Mouse (Mus musculus): ENCODE data around the gene Rbm12. TPM values are rescaled to one million over a fixed set of nuclear protein-coding genes. Genes with fewer than 3 reads are reported as not detected.
A peak's percentile ranks its signal among the peaks of the same experiment; 100 is the strongest.

The Rbm12 gene
- total and polyA plus RNA-seq, 2 experiments from 2014 or later = 19.8 to 29.2 TPM

- Histone ChIP-seq H3K9me3 (ENCODE audit: low read length) (no peaks in the 10 kb centered on the region), H3K4me2 (ENCODE audit: low read depth, low read length, poor library complexity, severe bottlenecking) (no peak overlapping the region), H3K9ac (replicated peaks; ENCODE audit: low read length, poor library complexity, severe bottlenecking) (no peak overlapping the region), H3K27ac (ENCODE audit: low read depth, low read length) (no peak overlapping the region), H3K27me3 (ENCODE audit: insufficient read depth, low read length) (no peaks in the 10 kb centered on the region), H3K36me3 (ENCODE audit: insufficient read depth, low read length) (peaks cover 60% of the 10 kb centered on the region), H3K4me3 (ENCODE audit: low read depth, low read length) (no peak overlapping the region), H3K4me1 (ENCODE audit: insufficient read depth, low read length) (no peaks in the 10 kb centered on the region)
- ATAC-seq (ENCODE audit: low FRiP score) = no peak
- no peak for TF ChIP-seq CTCF (IDR thresholded peaks at IDR 0.05)
- no peak for DNase-seq (ENCODE audit: low spot score)
- WGBS = 88% methylated on average over 7 of the region's 7 CpGs
Measured at GRCm38 (mm10) chr2:156077461-156077860, 34.3 kb downstream of the Rbm12 start.

- no peaks in the 10 kb centered on the region for H3K27me3 ChIP-seq (ENCODE audit: insufficient read depth, low read length)
- H3K9me3 ChIP-seq (ENCODE audit: low read length) = no peaks in the 10 kb centered on the region
- DNase-seq (ENCODE audit: low spot score) = no peak
- no peak overlapping the region for H3K9ac ChIP-seq (replicated peaks; ENCODE audit: low read length, poor library complexity, severe bottlenecking)
- H3K4me1 ChIP-seq (ENCODE audit: insufficient read depth, low read length) = no peaks in the 10 kb centered on the region
- no peak overlapping the region for H3K4me2 ChIP-seq (ENCODE audit: low read depth, low read length, poor library complexity, severe bottlenecking)
- H3K36me3 ChIP-seq (ENCODE audit: insufficient read depth, low read length) = peaks cover 75% of the 10 kb centered on the region
- H3K4me3 ChIP-seq (ENCODE audit: low read depth, low read length) = no peak overlapping the region
- 97% methylated on average over 15 of the region's 15 CpGs for whole genome bisulfite sequencing
- no peak overlapping the region for H3K27ac ChIP-seq (ENCODE audit: low read depth, low read length)
- ATAC-seq (ENCODE audit: low FRiP score) = no peak
- TF ChIP-seq CTCF (IDR thresholded peaks at IDR 0.05) = no peak
Measured at GRCm38 (mm10) chr2:156073725-156074124, 38.1 kb downstream of the Rbm12 start.

- Histone ChIP-seq H3K36me3 (ENCODE audit: insufficient read depth, low read length) (peaks cover 59% of the 10 kb centered on the region), H3K4me1 (ENCODE audit: insufficient read depth, low read length) (no peaks in the 10 kb centered on the region), H3K4me3 (ENCODE audit: low read depth, low read length) (no peak overlapping the region), H3K9me3 (ENCODE audit: low read length) (no peaks in the 10 kb centered on the region), H3K27me3 (ENCODE audit: insufficient read depth, low read length) (no peaks in the 10 kb centered on the region), H3K27ac (ENCODE audit: low read depth, low read length) (no peak overlapping the region), H3K4me2 (ENCODE audit: low read depth, low read length, poor library complexity, severe bottlenecking) (no peak overlapping the region), H3K9ac (replicated peaks; ENCODE audit: low read length, poor library complexity, severe bottlenecking) (no peak overlapping the region)
- 95% methylated on average over 10 of the region's 10 CpGs for WGBS
- DNase-seq (ENCODE audit: low spot score) (no peak), ATAC-seq (ENCODE audit: low FRiP score) (no peak)
- no peak for TF ChIP-seq CTCF (IDR thresholded peaks at IDR 0.05)
Measured at GRCm38 (mm10) chr2:156071236-156071635, 40.5 kb downstream of the Rbm12 start.

GRCm38 (mm10) chr2:156067916-156068315 is 43.9 kb downstream of the Rbm12 start:
- H3K36me3 ChIP-seq (ENCODE audit: insufficient read depth, low read length) = peaks cover 31% of the 10 kb centered on the region
- no peaks in the 10 kb centered on the region for H3K27me3 ChIP-seq (ENCODE audit: insufficient read depth, low read length)
- H3K9me3 ChIP-seq (ENCODE audit: low read length) = no peaks in the 10 kb centered on the region
- H3K9ac ChIP-seq (replicated peaks; ENCODE audit: low read length, poor library complexity, severe bottlenecking) = no peak overlapping the region
- 91% methylated on average over 10 of the region's 10 CpGs for WGBS
- no peak overlapping the region for H3K27ac ChIP-seq (ENCODE audit: low read depth, low read length)
- H3K4me3 ChIP-seq (ENCODE audit: low read depth, low read length) = no peak overlapping the region
- DNase-seq (ENCODE audit: low spot score) (peak; percentile 14), ATAC-seq (ENCODE audit: low FRiP score) (no peak)
- H3K4me1 ChIP-seq (ENCODE audit: insufficient read depth, low read length) = no peaks in the 10 kb centered on the region
- no peak overlapping the region for H3K4me2 ChIP-seq (ENCODE audit: low read depth, low read length, poor library complexity, severe bottlenecking)
- TF ChIP-seq CTCF (IDR thresholded peaks at IDR 0.05) = no peak

- Histone ChIP-seq H3K9ac (replicated peaks; ENCODE audit: low read length, poor library complexity, severe bottlenecking) (peak overlapping the region; percentile 77), H3K4me2 (ENCODE audit: low read depth, low read length, poor library complexity, severe bottlenecking) (peak overlapping the region; percentile 85), H3K9me3 (ENCODE audit: low read length) (no peaks in the 10 kb centered on the region), H3K36me3 (ENCODE audit: insufficient read depth, low read length) (peaks cover 22% of the 10 kb centered on the region), H3K27me3 (ENCODE audit: insufficient read depth, low read length) (no peaks in the 10 kb centered on the region), H3K4me3 (ENCODE audit: low read depth, low read length) (peak overlapping the region; percentile 77), H3K27ac (ENCODE audit: low read depth, low read length) (peak overlapping the region; percentile 75; the same call in 1 of the 2 replicates), H3K4me1 (ENCODE audit: insufficient read depth, low read length) (no peaks in the 10 kb centered on the region)
- ATAC-seq (ENCODE audit: low FRiP score) = no peak
- DNase-seq (ENCODE audit: low spot score) = no peak
- WGBS = 37% methylated on average over 10 of the region's 10 CpGs
- no peak for TF ChIP-seq CTCF (IDR thresholded peaks at IDR 0.05)
Measured at GRCm38 (mm10) chr2:156066126-156066525, 45.7 kb downstream of the Rbm12 start.

- Histone ChIP-seq H3K36me3 (ENCODE audit: insufficient read depth, low read length) (peaks cover 20% of the 10 kb centered on the region), H3K4me3 (ENCODE audit: low read depth, low read length) (peak within 1 kb of the TSS; percentile 77), H3K27me3 (ENCODE audit: insufficient read depth, low read length) (no peaks in the 10 kb centered on the region), H3K9ac (replicated peaks; ENCODE audit: low read length, poor library complexity, severe bottlenecking) (peak within 1 kb of the TSS; percentile 77), H3K4me1 (ENCODE audit: insufficient read depth, low read length) (no peaks in the 10 kb centered on the region), H3K4me2 (ENCODE audit: low read depth, low read length, poor library complexity, severe bottlenecking) (peak within 1 kb of the TSS; percentile 85), H3K27ac (ENCODE audit: low read depth, low read length) (peak within 1 kb of the TSS; percentile 75), H3K9me3 (ENCODE audit: low read length) (no peaks in the 10 kb centered on the region)
- WGBS = under 1% methylated on average over 61 of the region's 81 CpGs
- ATAC-seq (ENCODE audit: low FRiP score) = peak; percentile 85
- peak; percentile 74 for DNase-seq (ENCODE audit: low spot score)
- no peak for TF ChIP-seq CTCF (IDR thresholded peaks at IDR 0.05)
Measured at GRCm38 (mm10) chr2:156065099-156066041, 46.4 kb downstream of the Rbm12 start, which contains the start of gene Spag4. Gene Spag4 (plus strand): TSS chr2:156065175.
